Mouse (Mus musculus) heart, postnatal 0 days (tissue): ENCODE data around the gene Rpap3.

Source experiments
- CTCF ChIP-seq: IDR thresholded peaks from 2 replicates; pipeline ENCODE4 v1.5.1; 2016; ENCODE audit warnings: antibody characterized with exemption, control low read depth, low read depth
- EP300 ChIP-seq: IDR thresholded peaks from 2 replicates; pipeline ENCODE4 v1.6.1; 2016; ENCODE audit warnings: antibody characterized with exemption, low read depth

GRCm38 (mm10) chr15:97723536-97724345 is 18.1 kb upstream of the Rpap3 start:
- TF ChIP-seq CTCF (no peak), EP300 (no peak)
